Mouse (Mus musculus): ENCODE results near the gene Fcmr. TPM values are rescaled to one million over a fixed set of nuclear protein-coding genes. Genes with fewer than 3 reads are reported as not detected.

Gene Fcmr
- polyA plus RNA-seq, 1 experiment from 2014 or later: not detected

DNA sequence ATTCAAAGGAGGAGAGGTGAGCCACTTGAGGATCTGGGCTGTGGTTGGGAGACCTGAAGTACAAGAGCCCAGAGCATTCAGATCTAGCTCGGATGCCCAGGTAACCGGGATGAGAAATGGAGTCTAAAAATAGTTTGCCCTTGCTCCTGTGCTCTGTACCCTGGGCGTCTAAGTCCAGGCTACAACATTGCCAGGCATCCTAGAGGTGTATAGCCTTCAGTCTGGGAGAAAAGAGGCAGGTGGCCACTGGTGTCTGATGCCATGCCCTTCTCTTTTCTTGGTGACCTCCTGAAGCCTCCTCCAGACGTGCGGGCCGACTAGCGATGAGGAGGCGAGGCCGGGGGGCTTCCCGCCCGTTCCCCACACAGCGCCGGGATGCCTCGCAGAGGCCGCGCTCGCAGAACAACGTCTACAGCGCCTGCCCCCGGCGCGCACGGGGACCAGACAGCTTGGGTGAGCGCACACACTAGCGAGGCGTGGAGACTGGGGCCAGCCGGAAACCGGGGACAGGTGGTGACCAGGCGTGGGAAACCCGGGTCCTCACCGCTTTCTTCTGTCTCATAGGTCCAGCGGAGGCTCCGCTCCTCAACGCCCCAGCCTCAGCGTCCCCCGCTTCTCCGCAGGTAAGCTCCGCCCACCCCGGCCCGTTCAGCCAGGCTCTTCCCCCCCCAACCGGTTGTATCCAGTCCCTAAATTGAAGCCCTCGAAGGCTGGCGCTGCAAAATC is 12.6 kb downstream of the Fcmr start:
- WGBS: 3% methylated on average over 35 of the region's 43 CpGs
- DNase-seq (ENCODE audit: low spot score): peak; percentile 24

DNA sequence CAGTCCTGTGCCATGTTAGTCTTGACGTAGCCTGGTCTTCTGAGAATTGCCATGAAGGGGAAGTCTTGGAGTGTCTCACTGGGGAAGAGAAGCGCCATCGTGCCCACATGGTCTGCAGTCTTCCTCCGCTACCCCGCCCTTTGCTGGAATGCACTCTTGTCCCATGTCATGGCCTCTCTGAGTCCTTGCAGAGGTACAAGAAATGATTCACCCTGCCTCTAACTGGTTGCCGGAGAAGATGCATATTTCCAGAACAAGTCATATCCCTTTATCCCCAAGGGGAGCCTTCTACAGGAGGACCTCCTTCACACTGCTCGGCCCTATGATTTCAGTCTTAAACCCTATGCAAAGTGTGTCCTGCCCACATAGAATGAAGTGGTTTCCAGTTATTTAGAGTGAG is 14.5 kb downstream of the Fcmr start:
- Histone ChIP-seq H3K27me3 (replicated peaks; ENCODE audit: control insufficient read depth, insufficient read depth, low read length) (peaks cover 26% of the 10 kb centered on the region), H3K9ac (ENCODE audit: low read depth, low read length) (no peak overlapping the region), H3K4me1 (ENCODE audit: control insufficient read depth, insufficient read depth, low read length) (no peaks in the 10 kb centered on the region), H3K9me3 (ENCODE audit: control insufficient read depth, low read length) (no peaks in the 10 kb centered on the region), H3K4me2 (ENCODE audit: low read depth, low read length) (no peak overlapping the region), H3K27ac (replicated peaks; ENCODE audit: low read depth, low read length) (no peak overlapping the region), H3K36me3 (ENCODE audit: control insufficient read depth, insufficient read depth, low read length) (no peaks in the 10 kb centered on the region), H3K4me3 (ENCODE audit: low read depth, low read length) (no peak overlapping the region)
- ATAC-seq (ENCODE audit: low read depth) (no peak), DNase-seq (ENCODE audit: low spot score) (no peak)
- WGBS: 91% methylated on average over 7 of the region's 7 CpGs

More for the DNA sequence above, 12.6 kb downstream of the Fcmr start:
- H3K4me2 ChIP-seq (ENCODE audit: low read depth, low read length): peak overlapping the region; percentile 65
- peak; percentile 64 for ATAC-seq (ENCODE audit: low read depth)
- H3K27ac ChIP-seq (replicated peaks; ENCODE audit: low read depth, low read length): no peak overlapping the region
- H3K4me1 ChIP-seq (ENCODE audit: control insufficient read depth, insufficient read depth, low read length): no peaks in the 10 kb centered on the region
- H3K9me3 ChIP-seq (ENCODE audit: control insufficient read depth, low read length): no peaks in the 10 kb centered on the region
- peak overlapping the region; percentile 55 for H3K9ac ChIP-seq (ENCODE audit: low read depth, low read length)
- no peaks in the 10 kb centered on the region for H3K36me3 ChIP-seq (ENCODE audit: control insufficient read depth, insufficient read depth, low read length)
- peak overlapping the region; percentile 40 for H3K4me3 ChIP-seq (ENCODE audit: low read depth, low read length)
- peaks cover 26% of the 10 kb centered on the region for H3K27me3 ChIP-seq (replicated peaks; ENCODE audit: control insufficient read depth, insufficient read depth, low read length)

DNA sequence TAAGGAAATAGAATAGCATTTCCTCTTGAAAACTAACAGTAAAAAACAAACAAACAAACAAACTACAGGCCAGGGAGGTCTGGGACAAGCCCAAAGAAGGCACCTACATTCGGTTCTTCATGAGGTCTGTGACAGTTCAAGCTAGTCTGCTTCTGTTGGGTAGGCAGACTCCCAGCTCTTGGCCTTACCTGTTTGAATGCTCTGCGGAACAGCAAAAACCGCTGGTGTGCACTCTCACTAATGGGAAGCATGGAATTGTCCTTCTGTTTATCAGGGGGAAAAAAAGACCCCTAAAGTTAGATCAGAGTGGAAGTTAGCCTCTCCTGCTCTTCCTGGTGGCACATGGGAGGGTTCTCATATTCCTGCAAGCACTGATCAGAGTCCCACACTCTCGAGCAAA is 17.7 kb downstream of the Fcmr start:
- ATAC-seq (ENCODE audit: low read depth) (no peak), DNase-seq (ENCODE audit: low spot score) (no peak)
- H3K4me3 ChIP-seq (ENCODE audit: low read depth, low read length): no peak overlapping the region
- H3K4me2 ChIP-seq (ENCODE audit: low read depth, low read length): no peak overlapping the region
- no peaks in the 10 kb centered on the region for H3K9me3 ChIP-seq (ENCODE audit: control insufficient read depth, low read length)
- H3K27ac ChIP-seq (replicated peaks; ENCODE audit: low read depth, low read length): no peak overlapping the region
- 84% methylated on average over 4 of the region's 4 CpGs for WGBS
- no peaks in the 10 kb centered on the region for H3K36me3 ChIP-seq (ENCODE audit: control insufficient read depth, insufficient read depth, low read length)
- H3K27me3 ChIP-seq (replicated peaks; ENCODE audit: control insufficient read depth, insufficient read depth, low read length): peaks cover 16% of the 10 kb centered on the region
- H3K4me1 ChIP-seq (ENCODE audit: control insufficient read depth, insufficient read depth, low read length): no peaks in the 10 kb centered on the region
- H3K9ac ChIP-seq (ENCODE audit: low read depth, low read length): no peak overlapping the region

DNA sequence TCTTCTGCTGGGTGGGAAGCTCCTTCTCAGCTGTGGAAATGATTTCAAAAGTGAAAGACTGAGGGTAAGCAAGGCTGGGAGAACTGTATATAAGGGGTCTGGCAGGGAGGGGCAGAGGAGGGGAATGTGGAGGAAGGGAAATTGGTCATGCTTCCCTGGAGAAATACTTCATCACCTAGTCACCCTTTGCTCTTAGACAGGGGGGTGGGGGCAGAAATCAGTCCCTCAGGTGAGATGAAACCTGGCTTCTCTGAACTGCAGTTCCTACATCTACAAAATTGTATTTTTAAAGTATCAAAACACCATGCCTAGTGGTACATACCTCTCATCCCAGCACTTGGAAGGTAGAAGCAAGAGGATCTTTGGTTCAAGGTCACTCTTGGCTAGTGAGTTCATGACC is 21.9 kb downstream of the Fcmr start, which contains the start of gene Il24:
Gene Il24, minus strand, starts transcription at position 101 of the 400 bp plus-strand sequence.
- H3K27me3 ChIP-seq (replicated peaks; ENCODE audit: control insufficient read depth, insufficient read depth, low read length): no peaks in the 10 kb centered on the region
- H3K4me3 ChIP-seq (ENCODE audit: low read depth, low read length): no peak within 1 kb of the TSS
- no peak within 1 kb of the TSS for H3K27ac ChIP-seq (replicated peaks; ENCODE audit: low read depth, low read length)
- H3K4me1 ChIP-seq (ENCODE audit: control insufficient read depth, insufficient read depth, low read length): no peaks in the 10 kb centered on the region
- H3K36me3 ChIP-seq (ENCODE audit: control insufficient read depth, insufficient read depth, low read length): no peaks in the 10 kb centered on the region
- H3K9me3 ChIP-seq (ENCODE audit: control insufficient read depth, low read length): no peaks in the 10 kb centered on the region
- no peak for ATAC-seq (ENCODE audit: low read depth)
- DNase-seq (ENCODE audit: low spot score): no peak
- no peak within 1 kb of the TSS for H3K9ac ChIP-seq (ENCODE audit: low read depth, low read length)
- no peak within 1 kb of the TSS for H3K4me2 ChIP-seq (ENCODE audit: low read depth, low read length)

DNA sequence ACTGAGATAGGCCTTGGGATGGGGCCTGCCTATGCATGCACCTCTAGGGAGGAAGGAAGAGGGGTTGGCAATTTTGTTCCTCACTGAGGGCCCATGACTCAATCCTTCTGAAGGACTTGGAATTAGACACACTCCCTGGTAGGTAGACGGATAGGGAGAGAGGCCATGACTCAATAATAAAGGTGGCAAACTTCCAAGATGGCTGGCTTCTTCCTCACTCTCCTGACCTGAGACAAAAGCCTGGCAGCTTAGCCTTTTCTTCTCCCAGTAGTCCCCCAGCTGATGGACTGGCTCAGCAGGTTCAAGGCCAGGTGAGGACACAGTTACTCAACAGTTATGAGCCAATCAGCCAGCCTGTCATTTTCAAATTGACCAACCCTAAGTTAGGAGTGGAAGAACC is 27.0 kb downstream of the Fcmr start:
- 69% methylated on average over 1 of the region's 1 CpGs for WGBS
- no peaks in the 10 kb centered on the region for H3K27me3 ChIP-seq (replicated peaks; ENCODE audit: control insufficient read depth, insufficient read depth, low read length)
- H3K9me3 ChIP-seq (ENCODE audit: control insufficient read depth, low read length): no peaks in the 10 kb centered on the region
- H3K4me3 ChIP-seq (ENCODE audit: low read depth, low read length): no peak overlapping the region
- H3K36me3 ChIP-seq (ENCODE audit: control insufficient read depth, insufficient read depth, low read length): no peaks in the 10 kb centered on the region
- H3K27ac ChIP-seq (replicated peaks; ENCODE audit: low read depth, low read length): no peak overlapping the region
- no peak for ATAC-seq (ENCODE audit: low read depth)
- no peak for DNase-seq (ENCODE audit: low spot score)
- no peaks in the 10 kb centered on the region for H3K4me1 ChIP-seq (ENCODE audit: control insufficient read depth, insufficient read depth, low read length)
- no peak overlapping the region for H3K4me2 ChIP-seq (ENCODE audit: low read depth, low read length)
- no peak overlapping the region for H3K9ac ChIP-seq (ENCODE audit: low read depth, low read length)

DNA sequence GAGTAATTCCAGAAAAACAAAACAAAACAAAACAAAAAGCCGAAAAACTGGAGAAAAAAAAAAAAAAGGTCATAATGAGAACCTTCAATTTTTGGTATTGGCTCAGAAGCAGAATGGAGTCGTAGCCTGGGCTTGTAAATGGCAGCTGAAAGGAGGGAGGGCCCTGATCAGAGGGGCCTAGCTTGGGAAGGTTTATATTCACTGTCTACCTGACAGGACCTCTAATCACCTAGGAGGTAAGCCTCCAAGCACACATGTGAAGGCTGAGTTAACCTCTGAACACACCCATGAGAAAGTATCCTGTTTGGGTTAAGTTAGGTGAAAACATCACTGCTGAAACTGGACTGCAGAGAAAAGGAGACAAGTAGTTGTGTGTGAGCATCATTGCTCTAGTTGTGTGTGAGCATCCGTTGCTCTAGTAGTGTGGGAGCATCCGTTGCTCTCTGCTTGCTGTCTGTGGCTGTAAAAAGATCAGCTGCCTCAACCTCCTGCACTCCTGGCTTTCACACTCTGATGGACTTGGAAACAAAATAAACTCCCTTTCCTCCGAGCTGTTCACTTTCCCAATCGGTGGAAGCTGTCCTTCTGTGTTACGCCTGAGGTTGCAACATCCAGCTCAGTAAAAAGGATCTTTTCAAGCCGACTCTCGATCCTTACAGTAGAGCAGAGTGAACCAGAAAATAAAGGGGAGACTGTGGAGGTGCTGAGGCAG is 28.0 kb downstream of the Fcmr start:
- 62% methylated on average over 9 of the region's 9 CpGs for WGBS
- no peaks in the 10 kb centered on the region for H3K27me3 ChIP-seq (replicated peaks; ENCODE audit: control insufficient read depth, insufficient read depth, low read length)
- ATAC-seq (ENCODE audit: low read depth) (no peak), DNase-seq (ENCODE audit: low spot score) (no peak)
- no peak overlapping the region for H3K4me3 ChIP-seq (ENCODE audit: low read depth, low read length)
- H3K4me1 ChIP-seq (ENCODE audit: control insufficient read depth, insufficient read depth, low read length): no peaks in the 10 kb centered on the region
- H3K9me3 ChIP-seq (ENCODE audit: control insufficient read depth, low read length): no peaks in the 10 kb centered on the region
- H3K27ac ChIP-seq (replicated peaks; ENCODE audit: low read depth, low read length): no peak overlapping the region
- H3K36me3 ChIP-seq (ENCODE audit: control insufficient read depth, insufficient read depth, low read length): no peaks in the 10 kb centered on the region
- no peak overlapping the region for H3K9ac ChIP-seq (ENCODE audit: low read depth, low read length)
- H3K4me2 ChIP-seq (ENCODE audit: low read depth, low read length): no peak overlapping the region

DNA sequence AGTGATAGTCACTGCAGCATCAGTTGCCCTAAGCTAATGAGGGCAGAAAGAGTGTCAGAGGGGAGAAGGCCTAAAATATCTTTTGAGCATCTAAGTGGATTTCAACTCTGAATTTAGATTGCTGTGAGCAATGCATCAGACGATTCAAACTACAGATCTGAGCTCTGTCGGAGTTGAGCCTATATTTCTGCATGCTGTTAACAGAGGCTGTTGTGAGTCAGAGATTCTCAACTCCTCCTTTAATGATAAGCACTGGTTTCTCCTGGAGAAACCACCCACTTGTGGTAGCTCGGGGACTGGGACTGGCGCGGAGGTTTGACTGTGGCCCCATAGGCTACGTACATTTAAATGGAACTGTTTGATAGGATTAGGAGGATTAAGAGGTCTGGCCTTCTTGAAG is 29.0 kb downstream of the Fcmr start:
- no peak for ATAC-seq (ENCODE audit: low read depth)
- Histone ChIP-seq H3K9me3 (ENCODE audit: control insufficient read depth, low read length) (no peaks in the 10 kb centered on the region), H3K36me3 (ENCODE audit: control insufficient read depth, insufficient read depth, low read length) (no peaks in the 10 kb centered on the region), H3K27ac (replicated peaks; ENCODE audit: low read depth, low read length) (no peak overlapping the region), H3K4me1 (ENCODE audit: control insufficient read depth, insufficient read depth, low read length) (no peaks in the 10 kb centered on the region), H3K4me2 (ENCODE audit: low read depth, low read length) (no peak overlapping the region), H3K9ac (ENCODE audit: low read depth, low read length) (no peak overlapping the region), H3K27me3 (replicated peaks; ENCODE audit: control insufficient read depth, insufficient read depth, low read length) (no peaks in the 10 kb centered on the region), H3K4me3 (ENCODE audit: low read depth, low read length) (no peak overlapping the region)
- DNase-seq (ENCODE audit: low spot score): no peak
- 57% methylated on average over 6 of the region's 6 CpGs for WGBS

DNA sequence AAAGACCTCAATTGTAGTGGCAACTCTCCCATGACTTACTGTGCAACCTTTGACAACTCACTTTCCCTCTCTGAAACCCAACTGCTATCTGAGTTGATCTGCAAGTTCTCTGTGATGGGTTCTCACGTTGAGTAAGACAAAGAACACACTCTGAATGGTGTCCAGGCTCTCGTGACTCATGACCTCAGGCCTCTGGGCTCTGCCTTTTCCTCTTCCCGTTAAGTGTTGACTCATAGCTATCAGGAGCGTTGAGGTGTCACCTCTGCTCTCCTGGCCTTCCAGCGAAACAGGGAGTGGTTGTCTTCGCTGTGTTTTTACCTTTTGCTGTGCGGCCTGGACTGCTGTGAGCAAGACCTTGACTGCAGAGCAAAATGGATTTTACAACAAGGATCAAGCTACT is 37.0 kb downstream of the Fcmr start:
- Histone ChIP-seq H3K9ac (ENCODE audit: low read depth, low read length) (no peak overlapping the region), H3K4me2 (ENCODE audit: low read depth, low read length) (no peak overlapping the region), H3K4me3 (ENCODE audit: low read depth, low read length) (no peak overlapping the region), H3K27me3 (replicated peaks; ENCODE audit: control insufficient read depth, insufficient read depth, low read length) (no peaks in the 10 kb centered on the region), H3K4me1 (ENCODE audit: control insufficient read depth, insufficient read depth, low read length) (no peaks in the 10 kb centered on the region), H3K36me3 (ENCODE audit: control insufficient read depth, insufficient read depth, low read length) (no peaks in the 10 kb centered on the region), H3K27ac (replicated peaks; ENCODE audit: low read depth, low read length) (no peak overlapping the region), H3K9me3 (ENCODE audit: control insufficient read depth, low read length) (no peaks in the 10 kb centered on the region)
- ATAC-seq (ENCODE audit: low read depth) (no peak), DNase-seq (ENCODE audit: low spot score) (no peak)
- WGBS: 77% methylated on average over 7 of the region's 7 CpGs

Data from embryonic facial prominence, embryonic 14.5 days (tissue).